Mouse (Mus musculus) lung, adult 2 months (tissue): Measurements from ENCODE around the gene Ptprg.

ENCODE experiments used
- CTCF ChIP-seq: fragments of 200-500 bp; IDR thresholded peaks from 2 replicates; pipeline ENCODE4 v1.5.1; 2011; ENCODE audit warnings: mild to moderate bottlenecking, low read length, control low read depth; ENCODE audit not compliant: insufficient read depth
- POLR2A ChIP-seq: fragments of 200-500 bp; IDR thresholded peaks from 2 replicates; pipeline ENCODE4 v1.6.1; 2011; ENCODE audit warnings: low read depth, mild to moderate bottlenecking, control low read depth, low read length, borderline replicate concordance; ENCODE audit errors: extremely low read depth

DNA sequence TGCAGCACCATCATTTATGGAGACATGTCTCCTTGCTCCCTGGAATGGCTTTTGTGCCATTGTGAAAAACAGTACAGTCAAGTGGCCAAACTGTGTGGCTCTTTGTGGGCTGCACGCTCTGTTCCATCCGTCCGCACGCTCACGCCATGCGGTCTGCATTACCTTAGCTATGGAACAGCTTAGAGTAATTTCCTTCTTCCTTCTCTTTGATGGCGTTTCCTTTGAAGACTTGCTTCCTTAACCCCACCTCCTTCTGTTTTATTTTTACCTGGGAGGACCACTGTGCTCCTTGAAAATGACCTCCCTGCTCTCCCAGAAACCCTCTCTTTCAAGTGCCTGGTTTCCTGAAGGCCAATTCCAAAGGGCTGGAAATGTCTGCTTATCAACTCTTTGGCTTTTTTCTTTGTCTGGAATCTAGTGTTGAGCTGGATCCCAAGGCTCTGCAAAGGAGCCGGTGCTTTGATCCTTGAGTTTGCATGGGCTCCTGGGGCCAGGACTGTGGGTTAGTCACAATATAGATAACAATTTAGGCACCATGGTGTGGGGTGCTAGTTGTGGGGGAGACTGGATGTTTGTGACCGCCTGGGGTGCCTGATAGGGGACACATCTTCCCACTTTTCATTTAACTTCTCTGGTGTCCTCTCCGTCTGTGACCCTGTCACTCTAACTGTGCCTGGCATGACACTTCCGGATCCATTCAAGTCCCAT is 149.6 kb downstream of the Ptprg start:
- TF ChIP-seq POLR2A = no peak
- no peak for TF ChIP-seq CTCF
